Mouse (Mus musculus) liver, adult 2 months (tissue): Measurements from ENCODE around the gene Lypd3.

Experiments
- CTCF ChIP-seq: fragments of 200-500 bp; IDR thresholded peaks from 2 replicates; pipeline ENCODE4 v1.5.1; 2011; ENCODE audit warnings: low read depth, low read length, control low read depth
- POLR2A ChIP-seq: fragments of 200-500 bp; IDR thresholded peaks from 2 replicates; pipeline ENCODE4 v1.6.1; 2011; ENCODE audit warnings: low read length, control low read depth; ENCODE audit not compliant: insufficient read depth; ENCODE audit errors: extremely low read depth

DNA sequence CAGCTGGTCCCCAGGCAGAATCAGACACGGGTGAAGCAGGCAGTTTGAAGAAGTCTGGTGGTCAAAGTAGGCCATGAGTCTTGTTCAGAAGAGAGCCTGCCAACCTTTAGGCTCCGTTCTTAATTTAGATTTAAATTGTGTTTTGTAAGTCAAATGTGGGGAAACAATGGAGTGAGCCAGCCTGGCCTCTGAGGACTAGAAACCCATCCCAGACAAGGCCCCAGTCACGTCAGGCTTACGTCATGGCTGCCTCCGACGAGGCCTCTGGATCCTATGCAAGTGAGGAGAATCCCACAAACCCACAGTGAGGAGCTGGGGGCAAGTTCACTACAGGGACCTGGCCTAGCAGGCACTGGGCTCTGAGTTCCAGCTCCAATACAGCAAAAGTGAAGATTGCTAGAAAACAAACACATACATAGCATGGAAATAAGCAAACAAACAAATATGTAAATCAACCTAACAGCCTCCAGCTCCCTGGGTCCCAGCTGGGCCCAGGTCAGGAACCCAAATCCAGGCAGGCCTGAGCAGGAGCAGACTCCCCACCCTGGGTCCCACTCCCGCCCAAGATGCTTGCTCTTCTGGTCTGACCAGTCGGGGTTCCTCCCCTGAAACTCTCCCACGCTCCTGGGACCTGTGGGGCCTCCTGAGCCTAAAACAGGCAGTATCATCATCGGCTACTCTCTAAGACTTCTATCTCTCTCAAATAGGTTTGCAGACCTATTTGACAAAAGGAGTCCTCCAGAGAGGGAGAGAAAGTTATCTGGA lies 6.1 kb upstream of the Lypd3 start:
- TF ChIP-seq POLR2A (no peak), CTCF (no peak)
